Mouse (Mus musculus) hindbrain, embryonic 16.5 days (tissue): ENCODE measurements around the gene Plekha5. TPM values are rescaled to one million over a fixed set of nuclear protein-coding genes. Genes with fewer than 3 reads are reported as not detected.

Source experiments
- ATAC-seq: fragments of 200-750 bp; cut with Nextera tagmentation; 2 replicates; pipeline ENCODE4 v1.8.0; 2017; ENCODE audit warnings: moderate TSS enrichment, moderate library complexity
- H3K27ac ChIP-seq: fragments of 300-500 bp; sonication (generic); 2 replicates; pipeline ENCODE4 v1.5.1; 2014; ENCODE audit warnings: low read depth, mild to moderate bottlenecking, control low read depth, low read length, moderate library complexity
- H3K27me3 ChIP-seq: fragments of 300-500 bp; sonication (generic); replicated peaks from 2 replicates; pipeline ENCODE4 v1.6.1; 2014; ENCODE audit warnings: low read length; ENCODE audit not compliant: control insufficient read depth, insufficient read depth
- H3K36me3 ChIP-seq: fragments of 300-500 bp; sonication (generic); 2 replicates; pipeline ENCODE4 v1.6.1; 2014; ENCODE audit warnings: mild to moderate bottlenecking, low read length, moderate library complexity, mixed read lengths; ENCODE audit not compliant: control insufficient read depth, insufficient read depth
- H3K4me1 ChIP-seq: fragments of 300-500 bp; sonication (generic); 2 replicates; pipeline ENCODE4 v1.6.1; 2014; ENCODE audit warnings: low read depth, low read length; ENCODE audit not compliant: control insufficient read depth, insufficient read depth
- H3K4me2 ChIP-seq: fragments of 300-500 bp; sonication (generic); 2 replicates; pipeline ENCODE4 v1.6.1; 2014; ENCODE audit warnings: mild to moderate bottlenecking, low read length, control low read depth, moderate library complexity
- H3K4me3 ChIP-seq: fragments of 300-500 bp; sonication (generic); 2 replicates; pipeline ENCODE4 v1.5.1; 2014; ENCODE audit warnings: mild to moderate bottlenecking, low read length, control low read depth, moderate library complexity
- H3K9ac ChIP-seq: fragments of 300-500 bp; sonication (generic); 2 replicates; pipeline ENCODE4 v1.6.1; 2014; ENCODE audit warnings: low read depth, mild to moderate bottlenecking, control low read depth, low read length, moderate library complexity
- H3K9me3 ChIP-seq: fragments of 300-500 bp; sonication (generic); 2 replicates; pipeline ENCODE4 v1.6.1; 2014; ENCODE audit warnings: mild to moderate bottlenecking, low read length, moderate library complexity; ENCODE audit not compliant: control insufficient read depth
- WGBS: fragments of 180-500 bp; shearing (Covaris S2); extraction: QIAGEN DNeasy Blood & Tissue Kit; methylation state at CpG from one replicate; pipeline ENCODE4 v1.1.7; 2014; 5-methylcytosine and 5-hydroxymethylcytosine counted together
- polyA plus RNA-seq: library from polyadenylated mRNA; unstranded; fragments of >200 nt; fragmentation: Nextera tagmentation; extraction: Ambion mirVana; gene quantifications from 2 replicates; pipeline ENCODE4 v1.2.1, GENCODE M21; 2015

Plekha5 gene
- polyA plus RNA-seq, 1 experiment from 2014 or later = 31.2 TPM

DNA sequence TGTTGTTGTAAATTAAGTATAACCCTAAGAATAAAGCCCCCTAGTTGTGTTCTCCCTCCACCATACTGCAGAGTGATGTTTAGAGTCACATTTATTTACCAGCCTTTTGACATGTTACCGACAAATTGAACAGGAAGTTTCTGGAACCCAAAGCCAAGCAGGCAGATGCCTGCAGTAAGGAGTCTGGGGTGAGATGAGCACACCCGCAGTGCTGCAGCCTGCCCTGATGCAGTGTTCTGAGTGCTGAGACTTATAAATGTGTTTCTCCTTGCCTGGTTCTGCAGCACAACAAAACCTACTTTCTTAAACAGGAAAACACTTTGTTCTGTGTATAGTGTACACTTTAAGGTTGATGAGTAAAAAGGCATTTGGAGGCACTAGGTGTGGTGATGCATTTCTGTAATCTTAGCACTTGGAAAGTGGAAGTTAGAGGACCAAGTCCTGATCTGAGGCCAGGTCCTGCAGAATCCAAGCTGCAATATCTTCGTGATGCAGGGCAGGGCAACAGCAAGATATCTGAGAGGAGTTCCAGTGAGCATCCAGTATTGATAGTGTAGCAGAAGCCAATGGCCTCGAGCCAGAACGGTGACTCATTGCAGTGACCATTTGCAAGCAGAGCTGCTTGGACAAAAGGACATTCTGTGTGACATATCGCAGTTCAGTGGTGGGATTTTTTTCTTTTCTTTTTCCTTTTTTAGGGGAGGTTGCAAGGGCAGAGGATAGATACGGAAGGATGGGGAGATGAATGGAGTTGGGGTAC is 58.0 kb downstream of the Plekha5 start:
- Histone ChIP-seq H3K9ac (no peak overlapping the region), H3K9me3 (no peaks in the 10 kb centered on the region), H3K4me2 (no peak overlapping the region), H3K27me3 (no peaks in the 10 kb centered on the region), H3K36me3 (no peaks in the 10 kb centered on the region), H3K4me3 (no peak overlapping the region), H3K27ac (peak overlapping the region; percentile 51), H3K4me1 (peaks cover 37% of the 10 kb centered on the region)
- WGBS = 50% methylated on average over 7 of the region's 7 CpGs
- peak; percentile 41 for ATAC-seq

DNA sequence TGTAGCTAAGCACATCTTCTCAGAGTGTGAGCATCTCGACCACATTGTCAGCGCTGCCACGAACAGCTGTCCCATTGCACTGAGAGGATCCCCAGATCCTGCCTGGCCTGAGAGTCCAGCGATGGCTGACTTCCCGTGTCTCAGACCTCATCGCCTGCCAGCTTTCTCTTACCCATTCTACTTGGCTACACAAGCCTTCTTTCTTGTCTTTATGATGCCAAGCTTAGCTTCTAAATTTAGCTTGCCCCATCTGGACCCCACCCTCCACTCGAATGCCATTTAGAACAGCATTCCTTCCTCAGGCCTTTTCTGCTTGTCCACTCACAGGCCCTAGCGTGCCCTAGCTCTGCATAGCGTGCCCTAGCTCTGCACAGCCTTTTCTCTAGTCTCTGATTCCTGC is 60.3 kb downstream of the Plekha5 start:
- H3K27ac ChIP-seq = peak overlapping the region; percentile 48; the same call in 1 of the 2 replicates
- no peak overlapping the region for H3K4me3 ChIP-seq
- ATAC-seq = peak; percentile 59
- no peaks in the 10 kb centered on the region for H3K27me3 ChIP-seq
- 62% methylated on average over 9 of the region's 9 CpGs for WGBS
- no peak overlapping the region for H3K4me2 ChIP-seq
- H3K9me3 ChIP-seq = no peaks in the 10 kb centered on the region
- H3K36me3 ChIP-seq = no peaks in the 10 kb centered on the region
- no peak overlapping the region for H3K9ac ChIP-seq
- H3K4me1 ChIP-seq = peaks cover 18% of the 10 kb centered on the region

GRCm38 (mm10) chr6:140485636-140486035 is 61.8 kb downstream of the Plekha5 start:
- no peak for ATAC-seq
- Histone ChIP-seq H3K36me3 (no peaks in the 10 kb centered on the region), H3K27me3 (no peaks in the 10 kb centered on the region), H3K9ac (no peak overlapping the region), H3K4me2 (no peak overlapping the region), H3K27ac (no peak overlapping the region), H3K9me3 (no peaks in the 10 kb centered on the region), H3K4me3 (no peak overlapping the region), H3K4me1 (peaks cover 22% of the 10 kb centered on the region)
- 84% methylated on average over 6 of the region's 6 CpGs for WGBS

GRCm38 (mm10) chr6:140486685-140487084 is 62.8 kb downstream of the Plekha5 start:
- ATAC-seq = no peak
- Histone ChIP-seq H3K4me1 (peaks cover 27% of the 10 kb centered on the region), H3K27ac (no peak overlapping the region), H3K27me3 (no peaks in the 10 kb centered on the region), H3K9ac (no peak overlapping the region), H3K9me3 (no peaks in the 10 kb centered on the region), H3K36me3 (no peaks in the 10 kb centered on the region), H3K4me2 (no peak overlapping the region), H3K4me3 (no peak overlapping the region)
- WGBS = 89% methylated on average over 5 of the region's 5 CpGs

DNA sequence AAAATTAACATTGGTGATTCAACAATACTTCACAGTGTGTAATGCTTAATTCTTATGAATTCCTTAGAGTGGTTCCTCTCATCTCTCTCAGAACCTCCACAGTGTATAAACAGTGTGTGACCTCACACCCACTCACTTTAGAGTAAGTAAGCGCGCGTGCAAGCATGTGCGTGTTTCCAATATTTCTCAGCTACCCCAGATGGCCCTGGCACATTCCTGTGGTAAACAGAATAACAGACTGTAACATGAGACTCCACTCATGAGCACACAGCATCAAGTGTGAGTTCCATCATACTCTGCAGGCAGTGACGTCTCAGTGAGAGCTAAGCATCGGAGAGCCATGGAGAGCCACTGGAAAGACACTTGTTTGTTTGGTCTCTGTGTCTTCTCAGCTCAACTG is 63.6 kb downstream of the Plekha5 start:
- H3K27ac ChIP-seq = no peak overlapping the region
- peaks cover 22% of the 10 kb centered on the region for H3K4me1 ChIP-seq
- no peaks in the 10 kb centered on the region for H3K9me3 ChIP-seq
- H3K36me3 ChIP-seq = no peaks in the 10 kb centered on the region
- WGBS = 86% methylated on average over 6 of the region's 6 CpGs
- no peaks in the 10 kb centered on the region for H3K27me3 ChIP-seq
- ATAC-seq = no peak
- H3K4me2 ChIP-seq = no peak overlapping the region
- no peak overlapping the region for H3K4me3 ChIP-seq
- H3K9ac ChIP-seq = no peak overlapping the region

DNA sequence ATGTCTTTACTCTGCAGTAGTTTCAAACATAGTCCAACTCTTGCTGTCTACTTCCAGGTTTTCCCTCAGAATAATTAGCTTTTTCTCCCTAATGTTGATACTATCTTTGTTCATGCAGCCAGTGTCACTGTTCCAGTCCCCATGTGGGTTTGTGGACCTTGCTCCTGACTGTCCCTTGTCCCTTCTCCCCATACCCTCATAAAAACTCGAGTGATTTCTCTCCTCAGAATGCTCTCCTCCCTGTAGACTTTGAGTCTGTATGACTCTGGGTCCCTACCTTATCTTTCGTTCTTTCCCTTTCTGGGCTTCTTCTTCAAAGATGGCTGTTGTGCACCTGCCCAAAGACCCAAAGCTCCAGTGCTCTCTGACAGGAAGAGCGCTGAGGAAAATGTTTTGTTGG is 64.8 kb downstream of the Plekha5 start:
- no peaks in the 10 kb centered on the region for H3K9me3 ChIP-seq
- H3K9ac ChIP-seq = no peak overlapping the region
- H3K4me1 ChIP-seq = peaks cover 18% of the 10 kb centered on the region
- no peak overlapping the region for H3K4me3 ChIP-seq
- H3K27me3 ChIP-seq = no peaks in the 10 kb centered on the region
- ATAC-seq = no peak
- 94% methylated on average over 3 of the region's 3 CpGs for WGBS
- no peak overlapping the region for H3K27ac ChIP-seq
- H3K36me3 ChIP-seq = no peaks in the 10 kb centered on the region
- H3K4me2 ChIP-seq = no peak overlapping the region

GRCm38 (mm10) chr6:140489570-140489969 is 65.7 kb downstream of the Plekha5 start:
- ATAC-seq = no peak
- H3K27ac ChIP-seq = no peak overlapping the region
- H3K27me3 ChIP-seq = no peaks in the 10 kb centered on the region
- no peaks in the 10 kb centered on the region for H3K36me3 ChIP-seq
- peaks cover 9% of the 10 kb centered on the region for H3K4me1 ChIP-seq
- H3K4me2 ChIP-seq = no peak overlapping the region
- H3K9me3 ChIP-seq = no peaks in the 10 kb centered on the region
- H3K9ac ChIP-seq = no peak overlapping the region
- no peak overlapping the region for H3K4me3 ChIP-seq

DNA sequence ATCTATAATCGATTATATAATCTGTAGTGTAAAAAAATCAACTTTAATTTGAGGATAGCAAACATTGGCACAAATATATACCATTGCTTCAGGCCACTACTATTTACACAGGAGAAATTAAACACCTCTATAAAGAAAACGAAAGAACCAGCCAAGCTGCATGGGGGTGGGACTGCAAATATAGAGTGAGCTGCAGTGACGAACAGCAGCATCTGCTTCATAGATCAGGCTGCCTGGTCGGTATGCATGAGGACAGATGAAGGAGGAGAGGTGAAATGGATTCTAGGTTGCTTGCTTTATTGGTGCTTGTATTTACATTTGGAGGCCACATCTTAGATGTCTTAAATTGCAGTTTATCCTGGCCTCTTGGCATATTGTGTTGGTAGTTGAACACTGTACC is 66.4 kb downstream of the Plekha5 start:
- WGBS = 77% methylated on average over 4 of the region's 4 CpGs
- Histone ChIP-seq H3K27me3 (no peaks in the 10 kb centered on the region), H3K4me3 (no peak overlapping the region), H3K4me1 (peaks cover 9% of the 10 kb centered on the region), H3K36me3 (no peaks in the 10 kb centered on the region), H3K9ac (no peak overlapping the region), H3K9me3 (no peaks in the 10 kb centered on the region), H3K27ac (peak overlapping the region; percentile 29; the same call in 1 of the 2 replicates), H3K4me2 (no peak overlapping the region)
- no peak for ATAC-seq

- Histone ChIP-seq H3K9me3 (no peaks in the 10 kb centered on the region), H3K9ac (0 out of 2 replicates have a peak overlapping the region, but pooled peaks have one; percentile 18), H3K4me3 (peak overlapping the region; percentile 19; the same call in 1 of the 2 replicates), H3K4me2 (peak overlapping the region; percentile 41), H3K27me3 (no peaks in the 10 kb centered on the region), H3K36me3 (no peaks in the 10 kb centered on the region), H3K4me1 (peaks cover 9% of the 10 kb centered on the region), H3K27ac (peak overlapping the region; percentile 45; the same call in 1 of the 2 replicates)
- peak; percentile 68 for ATAC-seq
- 69% methylated on average over 18 of the region's 18 CpGs for WGBS
Measured at GRCm38 (mm10) chr6:140490921-140491537, 67.2 kb downstream of the Plekha5 start.
